Mouse (Mus musculus): ENCODE data around the gene Kcng3. TPM values are rescaled to one million over a fixed set of nuclear protein-coding genes. Genes with fewer than 3 reads are reported as not detected.

Kcng3 gene
- polyA plus RNA-seq, 1 experiment, result 0.15 TPM

DNA sequence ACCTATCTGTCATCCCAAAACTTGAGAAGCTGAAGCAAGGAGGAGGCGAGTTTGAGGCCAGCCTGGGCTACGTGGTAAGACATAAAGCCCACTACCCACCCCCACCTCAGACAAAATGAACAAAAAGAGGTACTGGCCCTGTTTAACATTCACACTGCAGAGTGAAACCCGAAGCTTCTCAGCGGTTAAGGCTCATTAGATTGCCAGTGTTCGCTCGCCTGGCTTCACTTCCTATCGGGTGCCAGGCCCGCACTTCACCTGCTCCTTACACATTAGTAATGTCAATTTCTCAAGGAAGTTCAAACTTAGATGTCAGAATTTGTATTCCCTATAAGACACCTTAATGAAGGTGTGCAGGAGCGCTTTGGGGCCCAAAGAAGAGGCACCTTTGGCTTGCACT is 25.7 kb upstream of the Kcng3 start:
- no peak for DNase-seq
- H3K27me3 ChIP-seq (ENCODE audit: control insufficient read depth, insufficient read depth, low read length), result no peaks in the 10 kb centered on the region
- H3K27ac ChIP-seq (ENCODE audit: insufficient read depth, low read length), result no peak overlapping the region
- H3K4me3 ChIP-seq (replicated peaks; ENCODE audit: insufficient read depth, low read depth, low read length), result no peak overlapping the region
- 82% methylated on average over 9 of the region's 9 CpGs for WGBS
- H3K4me1 ChIP-seq (ENCODE audit: control insufficient read depth, insufficient read depth, low read length), result no peaks in the 10 kb centered on the region
- TF ChIP-seq CTCF (IDR thresholded peaks at IDR 0.05; ENCODE audit: borderline replicate concordance, insufficient read depth, low read depth, low read length) (no peak), POLR2A (IDR thresholded peaks at IDR 0.05; ENCODE audit: borderline replicate concordance, insufficient read depth, low read length) (no peak)

DNA sequence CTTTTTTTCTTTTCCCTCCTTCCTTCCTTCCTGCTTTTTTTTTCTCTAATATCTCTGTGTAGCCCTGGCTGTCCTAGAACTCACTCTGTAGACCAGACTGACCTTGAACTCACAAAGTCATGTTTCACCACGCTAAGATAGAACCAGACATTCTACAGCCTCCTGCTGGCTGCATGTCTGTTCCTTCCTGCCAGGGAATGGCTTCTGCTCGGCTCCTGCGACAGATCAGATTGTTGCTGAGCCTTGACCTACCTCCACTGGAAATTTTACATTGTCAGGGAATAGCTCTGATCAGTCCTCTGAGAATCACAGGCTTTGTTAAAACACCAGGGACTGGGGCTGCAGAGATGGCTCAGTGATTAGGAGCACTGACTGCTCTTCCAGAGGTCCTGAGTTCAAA is 24.0 kb upstream of the Kcng3 start:
- DNase-seq, result no peak
- Histone ChIP-seq H3K4me3 (replicated peaks; ENCODE audit: insufficient read depth, low read depth, low read length) (no peak overlapping the region), H3K4me1 (ENCODE audit: control insufficient read depth, insufficient read depth, low read length) (no peaks in the 10 kb centered on the region), H3K27me3 (ENCODE audit: control insufficient read depth, insufficient read depth, low read length) (no peaks in the 10 kb centered on the region), H3K27ac (ENCODE audit: insufficient read depth, low read length) (no peak overlapping the region)
- TF ChIP-seq POLR2A (IDR thresholded peaks at IDR 0.05; ENCODE audit: borderline replicate concordance, insufficient read depth, low read length) (no peak), CTCF (IDR thresholded peaks at IDR 0.05; ENCODE audit: borderline replicate concordance, insufficient read depth, low read depth, low read length) (no peak)
- WGBS, result 65% methylated on average over 3 of the region's 3 CpGs

DNA sequence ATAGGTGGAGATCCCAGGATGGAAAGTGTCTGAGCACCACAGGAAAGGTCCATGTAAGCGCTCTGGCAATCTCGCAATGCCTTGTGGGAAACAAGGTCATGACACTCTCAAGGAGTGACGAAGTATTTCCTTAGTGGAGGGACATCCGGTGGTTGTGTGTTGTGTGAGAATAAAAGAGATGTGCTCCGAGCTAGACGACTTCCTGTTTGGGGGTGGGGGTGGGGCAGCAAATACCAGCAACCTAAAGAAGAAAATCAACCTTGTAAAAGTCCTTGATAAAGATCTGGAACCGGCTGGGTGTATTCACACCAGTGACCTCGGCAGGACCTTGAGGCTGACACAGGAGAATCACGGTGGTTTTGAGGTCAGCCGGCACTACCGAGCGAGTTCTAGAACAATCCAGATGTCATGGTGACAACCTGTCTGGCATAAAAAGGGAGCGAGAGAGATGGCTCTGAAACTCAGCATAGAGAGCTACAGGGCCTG is 23.0 kb upstream of the Kcng3 start:
- Histone ChIP-seq H3K27me3 (ENCODE audit: control insufficient read depth, insufficient read depth, low read length) (no peaks in the 10 kb centered on the region), H3K4me3 (replicated peaks; ENCODE audit: insufficient read depth, low read depth, low read length) (no peak overlapping the region), H3K4me1 (ENCODE audit: control insufficient read depth, insufficient read depth, low read length) (no peaks in the 10 kb centered on the region), H3K27ac (ENCODE audit: insufficient read depth, low read length) (no peak overlapping the region)
- DNase-seq, result no peak
- 89% methylated on average over 13 of the region's 13 CpGs for WGBS
- no peak for TF ChIP-seq POLR2A (IDR thresholded peaks at IDR 0.05; ENCODE audit: borderline replicate concordance, insufficient read depth, low read length)
- no peak for TF ChIP-seq CTCF (IDR thresholded peaks at IDR 0.05; ENCODE audit: borderline replicate concordance, insufficient read depth, low read depth, low read length)

DNA sequence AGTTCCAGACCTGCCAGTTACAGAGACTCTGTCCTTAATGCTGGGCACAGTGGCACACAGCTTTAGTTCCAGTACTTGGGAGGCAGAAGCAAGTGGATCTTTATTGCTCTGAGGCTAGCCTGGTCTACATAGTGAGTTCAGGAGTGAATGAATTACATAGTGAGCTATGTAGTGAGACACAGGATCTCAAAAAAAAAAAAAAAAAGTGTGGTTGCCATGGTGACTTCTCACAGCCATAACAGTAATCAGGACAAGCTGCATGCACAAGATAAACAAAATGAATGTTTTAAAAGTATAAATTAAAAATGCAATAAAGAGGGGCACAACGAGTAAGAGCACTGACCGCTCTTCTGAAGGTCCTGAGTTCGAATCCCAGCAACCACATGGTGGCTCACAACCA is 21.9 kb upstream of the Kcng3 start:
- 92% methylated on average over 3 of the region's 3 CpGs for WGBS
- Histone ChIP-seq H3K27me3 (ENCODE audit: control insufficient read depth, insufficient read depth, low read length) (no peaks in the 10 kb centered on the region), H3K27ac (ENCODE audit: insufficient read depth, low read length) (no peak overlapping the region), H3K4me3 (replicated peaks; ENCODE audit: insufficient read depth, low read depth, low read length) (no peak overlapping the region), H3K4me1 (ENCODE audit: control insufficient read depth, insufficient read depth, low read length) (no peaks in the 10 kb centered on the region)
- no peak for TF ChIP-seq POLR2A (IDR thresholded peaks at IDR 0.05; ENCODE audit: borderline replicate concordance, insufficient read depth, low read length)
- no peak for TF ChIP-seq CTCF (IDR thresholded peaks at IDR 0.05; ENCODE audit: borderline replicate concordance, insufficient read depth, low read depth, low read length)
- no peak for DNase-seq

DNA sequence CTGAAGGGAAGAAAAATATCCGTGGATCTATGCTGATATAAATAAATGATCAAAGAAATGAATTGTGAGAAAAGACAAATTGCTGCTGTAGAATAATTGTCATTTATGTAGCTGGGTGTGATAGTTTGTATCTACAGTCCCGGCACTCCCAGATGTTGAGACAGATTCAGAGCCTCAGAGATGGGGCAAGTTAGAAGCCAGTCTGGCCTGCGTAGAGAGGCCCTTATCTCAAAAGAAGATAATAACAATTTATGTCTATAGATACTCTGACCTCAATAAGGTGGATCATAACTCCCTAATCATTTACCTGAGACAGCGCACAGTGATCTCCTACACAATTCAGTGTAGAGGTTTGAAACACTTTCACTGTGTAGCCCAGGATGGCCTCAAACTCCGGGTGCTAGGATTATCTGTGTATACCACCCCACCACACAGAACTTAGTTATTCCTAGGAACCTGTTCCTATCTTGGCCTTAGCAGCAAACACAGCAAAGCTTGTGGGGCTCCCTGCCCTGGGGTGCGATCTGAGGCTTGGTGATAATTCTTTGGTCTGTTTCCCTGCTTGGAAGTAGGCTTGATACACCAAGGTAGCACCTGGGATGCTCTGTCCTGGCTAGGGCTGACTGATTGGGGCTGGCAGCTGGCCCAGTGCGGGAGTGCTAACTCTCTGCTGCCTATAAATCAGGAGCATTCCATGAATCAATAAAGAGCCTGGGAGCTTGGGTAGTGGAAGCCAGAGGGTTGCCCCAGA is 19.4 kb upstream of the Kcng3 start:
- 86% methylated on average over 7 of the region's 7 CpGs for WGBS
- TF ChIP-seq POLR2A (IDR thresholded peaks at IDR 0.05; ENCODE audit: borderline replicate concordance, insufficient read depth, low read length) (no peak), CTCF (IDR thresholded peaks at IDR 0.05; ENCODE audit: borderline replicate concordance, insufficient read depth, low read depth, low read length) (no peak)
- Histone ChIP-seq H3K4me3 (replicated peaks; ENCODE audit: insufficient read depth, low read depth, low read length) (no peak overlapping the region), H3K27me3 (ENCODE audit: control insufficient read depth, insufficient read depth, low read length) (no peaks in the 10 kb centered on the region), H3K4me1 (ENCODE audit: control insufficient read depth, insufficient read depth, low read length) (no peaks in the 10 kb centered on the region), H3K27ac (ENCODE audit: insufficient read depth, low read length) (no peak overlapping the region)
- DNase-seq, result no peak

GRCm38 (mm10) chr17:83649986-83650385 is 18.3 kb upstream of the Kcng3 start:
- Histone ChIP-seq H3K27me3 (ENCODE audit: control insufficient read depth, insufficient read depth, low read length) (no peaks in the 10 kb centered on the region), H3K4me1 (ENCODE audit: control insufficient read depth, insufficient read depth, low read length) (no peaks in the 10 kb centered on the region), H3K4me3 (replicated peaks; ENCODE audit: insufficient read depth, low read depth, low read length) (no peak overlapping the region), H3K27ac (ENCODE audit: insufficient read depth, low read length) (no peak overlapping the region)
- WGBS, result 93% methylated on average over 3 of the region's 3 CpGs
- TF ChIP-seq POLR2A (IDR thresholded peaks at IDR 0.05; ENCODE audit: borderline replicate concordance, insufficient read depth, low read length) (no peak), CTCF (IDR thresholded peaks at IDR 0.05; ENCODE audit: borderline replicate concordance, insufficient read depth, low read depth, low read length) (no peak)
- no peak for DNase-seq

GRCm38 (mm10) chr17:83647413-83647812 is 15.7 kb upstream of the Kcng3 start:
- Histone ChIP-seq H3K27me3 (ENCODE audit: control insufficient read depth, insufficient read depth, low read length) (no peaks in the 10 kb centered on the region), H3K4me3 (replicated peaks; ENCODE audit: insufficient read depth, low read depth, low read length) (no peak overlapping the region), H3K4me1 (ENCODE audit: control insufficient read depth, insufficient read depth, low read length) (no peaks in the 10 kb centered on the region), H3K27ac (ENCODE audit: insufficient read depth, low read length) (no peak overlapping the region)
- no peak for TF ChIP-seq CTCF (IDR thresholded peaks at IDR 0.05; ENCODE audit: borderline replicate concordance, insufficient read depth, low read depth, low read length)
- no peak for TF ChIP-seq POLR2A (IDR thresholded peaks at IDR 0.05; ENCODE audit: borderline replicate concordance, insufficient read depth, low read length)
- 95% methylated on average over 7 of the region's 7 CpGs for WGBS
- DNase-seq, result no peak

DNA sequence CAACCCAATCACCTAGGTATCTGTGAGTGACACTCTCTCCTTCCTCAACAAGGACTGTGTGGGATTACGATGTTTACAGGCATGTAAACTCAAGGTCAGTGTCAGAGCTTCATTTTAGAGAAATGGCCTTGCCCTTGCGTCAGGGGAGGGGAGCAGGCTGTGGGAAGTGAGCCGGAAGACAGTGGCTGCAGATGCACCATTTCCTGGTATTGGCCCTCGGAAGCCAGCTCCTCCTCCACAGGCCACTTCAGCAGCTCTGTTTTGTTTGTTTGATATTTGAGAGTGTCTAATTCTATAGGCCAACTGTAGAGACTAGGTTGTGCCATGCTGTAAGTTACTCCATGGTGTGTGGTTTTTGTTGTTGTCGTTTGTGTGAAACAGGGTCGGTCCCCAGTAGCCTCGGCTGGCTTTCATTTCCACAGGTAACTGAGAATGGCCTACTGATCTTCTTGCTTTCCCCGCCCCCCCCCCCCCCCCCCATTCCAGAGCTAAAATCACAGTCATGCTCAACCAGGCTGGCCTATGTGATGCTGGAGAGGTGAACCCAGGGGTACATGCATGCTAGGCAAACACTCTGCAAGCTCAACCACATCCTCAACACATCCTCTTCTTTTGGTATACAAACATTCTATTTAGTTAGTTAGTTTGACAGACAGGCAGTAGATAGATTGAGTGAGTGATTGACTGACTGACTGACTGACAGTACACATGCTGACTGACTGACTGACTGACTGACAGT is 14.9 kb upstream of the Kcng3 start:
- H3K27me3 ChIP-seq (ENCODE audit: control insufficient read depth, insufficient read depth, low read length), result no peaks in the 10 kb centered on the region
- TF ChIP-seq POLR2A (IDR thresholded peaks at IDR 0.05; ENCODE audit: borderline replicate concordance, insufficient read depth, low read length), result no peak
- no peak for TF ChIP-seq CTCF (IDR thresholded peaks at IDR 0.05; ENCODE audit: borderline replicate concordance, insufficient read depth, low read depth, low read length)
- no peak overlapping the region for H3K27ac ChIP-seq (ENCODE audit: insufficient read depth, low read length)
- H3K4me1 ChIP-seq (ENCODE audit: control insufficient read depth, insufficient read depth, low read length), result no peaks in the 10 kb centered on the region
- no peak overlapping the region for H3K4me3 ChIP-seq (replicated peaks; ENCODE audit: insufficient read depth, low read depth, low read length)
- no peak for DNase-seq
- WGBS, result 81% methylated on average over 8 of the region's 8 CpGs
